Mouse (Mus musculus): ENCODE measurements at regions not wholly inside any gene's neighbourhood (a gene's known extent, or its start where the extent isn't known, plus 50 kb on each side); places are given as distances from the start of the nearest gene placed in this dataset.

GRCm38 (mm10) chr2:38420498-38420897 lies 81.4 kb downstream of the Lhx2 start:
- ATAC-seq (ENCODE audit: poor library complexity, severe bottlenecking) = no peak

GRCm38 (mm10) chr2:38422406-38422805 lies 83.3 kb downstream of the Lhx2 start:
- ATAC-seq (ENCODE audit: poor library complexity, severe bottlenecking) = no peak

- no peak for ATAC-seq (ENCODE audit: poor library complexity, severe bottlenecking)
Observed at GRCm38 (mm10) chr2:38423886-38424277, 84.8 kb downstream of the Lhx2 start.

- no peak for ATAC-seq (ENCODE audit: poor library complexity, severe bottlenecking)
Observed at GRCm38 (mm10) chr2:38424278-38424931, 85.3 kb downstream of the Lhx2 start.

- no peak for ATAC-seq (ENCODE audit: poor library complexity, severe bottlenecking)
Observed at GRCm38 (mm10) chr2:38424976-38425375, 85.9 kb downstream of the Lhx2 start.

GRCm38 (mm10) chr2:38429752-38430378 lies 81.6 kb upstream of the Nek6 start:
- ATAC-seq (ENCODE audit: poor library complexity, severe bottlenecking) = peak; percentile 75

GRCm38 (mm10) chr2:38431546-38431945 lies 79.9 kb upstream of the Nek6 start:
- ATAC-seq (ENCODE audit: poor library complexity, severe bottlenecking) = no peak

- ATAC-seq (ENCODE audit: poor library complexity, severe bottlenecking) = peak; percentile 73
Observed at GRCm38 (mm10) chr2:38433736-38434135, 77.7 kb upstream of the Nek6 start.

GRCm38 (mm10) chr2:38436701-38437100 lies 74.7 kb upstream of the Nek6 start:
- ATAC-seq (ENCODE audit: poor library complexity, severe bottlenecking) = no peak

- ATAC-seq (ENCODE audit: poor library complexity, severe bottlenecking) = no peak
Observed at GRCm38 (mm10) chr2:38439191-38439590, 72.3 kb upstream of the Nek6 start.

- ATAC-seq (ENCODE audit: poor library complexity, severe bottlenecking) = no peak
Observed at GRCm38 (mm10) chr2:38439973-38440372, 71.5 kb upstream of the Nek6 start.

- no peak for ATAC-seq (ENCODE audit: poor library complexity, severe bottlenecking)
Observed at GRCm38 (mm10) chr2:38449092-38449491, 62.4 kb upstream of the Nek6 start.

- ATAC-seq (ENCODE audit: poor library complexity, severe bottlenecking) = peak; percentile 40
Observed at GRCm38 (mm10) chr2:38456571-38456970, 54.9 kb upstream of the Nek6 start.

GRCm38 (mm10) chr2:38460367-38460766 lies 51.1 kb upstream of the Nek6 start:
- no peak for ATAC-seq (ENCODE audit: poor library complexity, severe bottlenecking)

GRCm38 (mm10) chr2:38460825-38461540 lies 50.5 kb upstream of the Nek6 start:
- no peak for ATAC-seq (ENCODE audit: poor library complexity, severe bottlenecking)

Data from megakaryocyte, adult 5-6 weeks (primary cell).